Mouse (Mus musculus) heart, embryonic 16.5 days (tissue): ENCODE measurements at regions not wholly inside any gene's neighbourhood (a gene's known extent, or its start where the extent isn't known, plus 50 kb on each side); places are given as distances from the start of the nearest gene placed in this dataset.

Experiments
- ATAC-seq: fragments of 200-750 bp; cut with Nextera tagmentation; replicated peaks from 2 replicates; pipeline ENCODE4 v1.8.0; 2017; ENCODE audit warnings: moderate number of reproducible peaks; ENCODE audit not compliant: insufficient read depth, low FRiP score; ENCODE audit errors: extremely low read depth
- H3K27ac ChIP-seq: fragments of 300-500 bp; sonication (generic); 2 replicates; pipeline ENCODE4 v1.5.1; 2014; ENCODE audit warnings: mild to moderate bottlenecking, low read length, control low read depth, moderate library complexity
- H3K27me3 ChIP-seq: fragments of 300-500 bp; sonication (generic); 2 replicates; pipeline ENCODE4 v1.6.1; 2014; ENCODE audit warnings: low read length, mixed read lengths; ENCODE audit not compliant: control insufficient read depth, insufficient read depth
- H3K36me3 ChIP-seq: fragments of 300-500 bp; sonication (generic); 2 replicates; pipeline ENCODE4 v1.6.1; 2014; ENCODE audit not compliant: control insufficient read depth, insufficient read depth
- H3K4me1 ChIP-seq: fragments of 300-500 bp; sonication (generic); 2 replicates; pipeline ENCODE4 v1.6.1; 2014; ENCODE audit warnings: low read length, mixed read lengths; ENCODE audit not compliant: control insufficient read depth, insufficient read depth
- H3K4me2 ChIP-seq: fragments of 300-500 bp; sonication (generic); 2 replicates; pipeline ENCODE4 v1.6.1; 2014; ENCODE audit warnings: low read depth, mild to moderate bottlenecking, control low read depth, low read length
- H3K4me3 ChIP-seq: fragments of 300-500 bp; sonication (generic); 2 replicates; pipeline ENCODE4 v1.5.1; 2014; ENCODE audit warnings: mild to moderate bottlenecking, control low read depth, low read length
- H3K9ac ChIP-seq: fragments of 300-500 bp; sonication (generic); 2 replicates; pipeline ENCODE4 v1.6.1; 2014; ENCODE audit warnings: low read length, control low read depth
- H3K9me3 ChIP-seq: fragments of 300-500 bp; sonication (generic); replicated peaks from 2 replicates; pipeline ENCODE4 v1.6.1; 2016; ENCODE audit warnings: low read length; ENCODE audit not compliant: control insufficient read depth
- WGBS: fragments of 180-500 bp; shearing (Covaris S2); extraction: QIAGEN DNeasy Blood & Tissue Kit; methylation state at CpG from one replicate; pipeline ENCODE4 v1.1.7; 2014; 5-methylcytosine and 5-hydroxymethylcytosine counted together

- Histone ChIP-seq H3K9ac (no peak overlapping the region), H3K36me3 (no peaks in the 10 kb centered on the region), H3K4me1 (peaks cover 7% of the 10 kb centered on the region), H3K27me3 (no peaks in the 10 kb centered on the region), H3K4me3 (no peak overlapping the region), H3K9me3 (no peaks in the 10 kb centered on the region; the same call in none of the 2 replicates), H3K4me2 (no peak overlapping the region), H3K27ac (no peak overlapping the region)
- WGBS = 58% methylated on average over 9 of the region's 9 CpGs
- ATAC-seq = no peak
Observed at GRCm38 (mm10) chr15:59184461-59184860, 295.4 kb downstream of the Gm49356 start.

GRCm38 (mm10) chr15:59187566-59187965, 298.5 kb downstream of the Gm49356 start:
- H3K36me3 ChIP-seq = no peaks in the 10 kb centered on the region
- no peak overlapping the region for H3K27ac ChIP-seq
- WGBS = 52% methylated on average over 4 of the region's 4 CpGs
- no peaks in the 10 kb centered on the region for H3K27me3 ChIP-seq
- no peak overlapping the region for H3K4me3 ChIP-seq
- H3K9me3 ChIP-seq = peaks cover 4% of the 10 kb centered on the region
- no peak overlapping the region for H3K4me2 ChIP-seq
- no peak for ATAC-seq
- H3K9ac ChIP-seq = no peak overlapping the region
- peaks cover 7% of the 10 kb centered on the region for H3K4me1 ChIP-seq

GRCm38 (mm10) chr15:59188371-59188770, 299.3 kb downstream of the Gm49356 start:
- peaks cover 4% of the 10 kb centered on the region for H3K9me3 ChIP-seq
- H3K27ac ChIP-seq = no peak overlapping the region
- WGBS = 62% methylated on average over 4 of the region's 4 CpGs
- H3K36me3 ChIP-seq = no peaks in the 10 kb centered on the region
- no peak overlapping the region for H3K4me3 ChIP-seq
- no peak for ATAC-seq
- peak overlapping the region; percentile 10 for H3K9ac ChIP-seq
- no peaks in the 10 kb centered on the region for H3K27me3 ChIP-seq
- H3K4me1 ChIP-seq = peaks cover 7% of the 10 kb centered on the region
- no peak overlapping the region for H3K4me2 ChIP-seq

GRCm38 (mm10) chr15:59190511-59190910, 301.4 kb downstream of the Gm49356 start:
- Histone ChIP-seq H3K4me1 (peaks cover 9% of the 10 kb centered on the region), H3K9me3 (peaks cover 4% of the 10 kb centered on the region; the same call in 1 of the 2 replicates), H3K9ac (no peak overlapping the region), H3K36me3 (no peaks in the 10 kb centered on the region), H3K4me2 (no peak overlapping the region), H3K27ac (no peak overlapping the region), H3K27me3 (no peaks in the 10 kb centered on the region), H3K4me3 (no peak overlapping the region)
- ATAC-seq = no peak
- WGBS = 67% methylated on average over 5 of the region's 5 CpGs

- Histone ChIP-seq H3K27me3 (no peaks in the 10 kb centered on the region), H3K4me3 (no peak overlapping the region), H3K9ac (no peak overlapping the region), H3K27ac (no peak overlapping the region), H3K9me3 (peaks cover 4% of the 10 kb centered on the region; the same call in 1 of the 2 replicates), H3K36me3 (no peaks in the 10 kb centered on the region), H3K4me2 (no peak overlapping the region), H3K4me1 (peaks cover 31% of the 10 kb centered on the region)
- 62% methylated on average over 10 of the region's 10 CpGs for WGBS
- no peak for ATAC-seq
Observed at GRCm38 (mm10) chr15:59194421-59194820, 305.3 kb downstream of the Gm49356 start.

GRCm38 (mm10) chr15:59196351-59196750, 307.3 kb downstream of the Gm49356 start:
- no peaks in the 10 kb centered on the region for H3K27me3 ChIP-seq
- peaks cover 37% of the 10 kb centered on the region for H3K4me1 ChIP-seq
- H3K4me2 ChIP-seq = no peak overlapping the region
- WGBS = 81% methylated on average over 5 of the region's 5 CpGs
- no peak for ATAC-seq
- peak overlapping the region; percentile 99 for H3K27ac ChIP-seq
- H3K9ac ChIP-seq = peak overlapping the region; percentile 66; the same call in 1 of the 2 replicates
- H3K36me3 ChIP-seq = no peaks in the 10 kb centered on the region
- no peak overlapping the region for H3K4me3 ChIP-seq
- H3K9me3 ChIP-seq = peaks cover 4% of the 10 kb centered on the region; the same call in 1 of the 2 replicates

GRCm38 (mm10) chr15:59197455-59198391, 308.6 kb downstream of the Gm49356 start:
- H3K27ac ChIP-seq = peak overlapping the region; percentile 99
- H3K4me1 ChIP-seq = peaks cover 50% of the 10 kb centered on the region
- H3K4me2 ChIP-seq = peak overlapping the region; percentile 61
- peak; percentile 94 for ATAC-seq
- peak overlapping the region; percentile 66 for H3K9ac ChIP-seq
- no peaks in the 10 kb centered on the region for H3K27me3 ChIP-seq
- no peaks in the 10 kb centered on the region for H3K9me3 ChIP-seq
- 0 out of 2 replicates have a peak overlapping the region, but pooled peaks have one; percentile 10 for H3K4me3 ChIP-seq
- WGBS = 3% methylated on average over 7 of the region's 7 CpGs
- H3K36me3 ChIP-seq = no peaks in the 10 kb centered on the region

GRCm38 (mm10) chr15:59201386-59201785, 312.3 kb downstream of the Gm49356 start:
- WGBS = 36% methylated on average over 7 of the region's 7 CpGs
- Histone ChIP-seq H3K36me3 (no peaks in the 10 kb centered on the region), H3K9me3 (no peaks in the 10 kb centered on the region), H3K4me3 (no peak overlapping the region), H3K9ac (no peak overlapping the region), H3K4me1 (peaks cover 60% of the 10 kb centered on the region), H3K27me3 (no peaks in the 10 kb centered on the region), H3K4me2 (no peak overlapping the region), H3K27ac (peak overlapping the region; percentile 76; the same call in 1 of the 2 replicates)
- no peak for ATAC-seq
